Mouse (Mus musculus): ENCODE results near the gene Gm5901.
"Not testable (repeated sequence)": the region's sequence is repeated elsewhere in the genome, so short reads cannot be mapped to it uniquely, and the experiment has no call there.

Gene Gm5901

DNA sequence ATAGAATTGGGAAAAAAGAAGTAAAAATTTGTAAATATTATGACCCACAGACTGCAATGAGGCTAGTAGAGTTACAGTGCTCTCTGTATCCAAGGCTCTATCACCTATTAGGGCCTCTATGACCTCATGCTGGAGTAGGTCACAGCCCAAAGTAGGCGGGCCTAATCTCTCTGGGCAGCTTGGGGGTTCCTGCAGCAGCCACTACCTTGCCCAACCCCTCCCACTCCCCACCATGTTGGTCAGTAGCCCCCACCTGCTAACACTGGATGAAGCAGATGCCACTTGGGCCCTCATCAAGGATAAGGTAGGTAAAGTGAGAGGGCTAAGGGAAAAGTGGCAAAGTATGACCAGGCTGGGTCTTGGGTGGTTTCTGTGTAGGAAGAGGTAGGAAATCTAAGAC lies at the start of gene Gm5901:
Gene Gm5901, plus strand, starts transcription at position 173 of the 400 bp plus-strand sequence.
- DNase-seq (ENCODE audit: low read depth, low spot score), result no peak

- DNase-seq (ENCODE audit: low read depth, low spot score), result no peak
Observed at GRCm38 (mm10) chr7:105325302-105325701, 49.5 kb upstream of the Gm5901 start.

DNA sequence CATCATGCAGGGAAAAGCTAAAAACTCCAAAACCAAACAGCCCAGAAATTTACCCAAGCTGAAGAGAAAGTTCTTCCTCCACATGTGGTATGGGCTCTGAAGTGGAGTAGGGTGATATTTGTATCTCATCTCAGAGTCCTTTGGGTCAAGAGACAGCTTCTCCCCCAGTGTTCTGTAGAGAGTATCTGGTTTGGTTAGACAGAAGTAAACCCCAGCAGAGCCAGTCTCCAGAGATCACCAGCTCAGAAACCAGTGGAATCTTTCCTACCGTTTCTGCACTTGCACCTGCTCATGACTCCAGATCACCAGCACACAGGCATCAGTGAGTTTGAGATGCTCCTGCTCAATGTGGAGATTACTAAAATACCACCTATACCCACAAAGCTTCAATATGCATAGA lies 40.8 kb upstream of the Gm5901 start, which contains the start of gene Olfr690:
Gene Olfr690, minus strand, starts transcription at position 101 of the 400 bp plus-strand sequence.
- DNase-seq (ENCODE audit: low read depth, low spot score), result no peak

DNA sequence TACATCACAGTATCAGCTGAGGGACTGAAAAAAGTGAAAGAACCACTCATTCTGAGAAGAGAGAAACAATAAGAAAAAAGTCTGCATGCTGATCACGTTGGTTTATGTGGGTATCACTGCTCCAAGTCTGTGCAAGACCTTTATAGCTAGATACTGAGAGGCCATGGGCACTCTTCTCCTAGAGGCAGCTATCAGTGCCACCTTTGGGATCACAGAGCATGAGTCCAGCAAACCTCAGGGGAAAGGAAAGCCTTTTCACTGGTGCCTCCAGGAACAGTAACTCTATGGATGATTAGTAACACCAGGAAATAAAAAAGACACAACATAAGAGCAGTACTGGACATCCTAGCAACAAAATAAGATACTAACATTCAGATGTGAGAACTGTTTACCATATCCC lies 32.7 kb upstream of the Gm5901 start, which contains the start of gene Olfr691:
Gene Olfr691, minus strand, starts transcription at position 101 of the 400 bp plus-strand sequence.
- DNase-seq (ENCODE audit: low read depth, low spot score), result no peak

DNA sequence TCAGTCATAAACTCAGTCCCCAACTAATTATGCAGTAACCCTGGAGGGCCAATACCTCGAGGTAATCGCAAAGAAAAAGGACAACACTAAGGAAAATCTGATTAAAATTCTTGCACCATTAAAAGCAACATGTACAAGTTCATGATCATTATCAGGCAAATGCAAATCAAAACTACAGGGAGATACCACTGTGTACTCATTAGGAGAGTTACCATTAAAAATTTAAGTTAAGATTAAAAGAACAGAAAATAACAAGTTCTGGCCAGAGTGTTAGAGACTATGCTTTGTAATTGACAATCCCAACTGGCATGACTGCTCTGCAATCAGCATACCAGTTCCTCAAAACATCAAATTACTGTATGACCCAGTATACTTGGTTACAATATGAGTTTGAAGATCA lies 32.1 kb upstream of the Gm5901 start:
- no peak for DNase-seq (ENCODE audit: low read depth, low spot score)

GRCm38 (mm10) chr7:105356064-105356463 lies 18.8 kb upstream of the Gm5901 start:
- not testable (repeated sequence) for DNase-seq (ENCODE audit: low read depth, low spot score)

DNA sequence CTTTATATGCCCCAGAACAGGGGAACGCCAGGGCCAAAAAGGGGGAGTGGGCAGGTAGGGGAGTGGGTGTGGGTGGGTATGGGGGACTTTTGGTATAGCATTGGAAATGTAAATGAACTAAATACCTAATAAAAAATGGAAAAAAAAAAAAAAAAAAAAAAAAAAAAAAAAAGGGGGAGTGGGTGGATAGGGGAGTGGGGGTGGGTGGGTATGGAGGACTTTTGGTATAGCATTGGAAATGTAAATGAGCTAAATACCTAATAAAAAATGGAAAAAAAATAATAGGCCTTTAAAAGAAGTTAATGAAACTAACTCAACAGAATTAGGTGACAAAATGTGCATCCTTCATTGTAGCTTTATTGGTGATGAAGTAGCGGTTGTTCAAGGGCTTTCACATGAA lies 18.4 kb upstream of the Gm5901 start:
- DNase-seq (ENCODE audit: low read depth, low spot score), result not testable (repeated sequence)

DNA sequence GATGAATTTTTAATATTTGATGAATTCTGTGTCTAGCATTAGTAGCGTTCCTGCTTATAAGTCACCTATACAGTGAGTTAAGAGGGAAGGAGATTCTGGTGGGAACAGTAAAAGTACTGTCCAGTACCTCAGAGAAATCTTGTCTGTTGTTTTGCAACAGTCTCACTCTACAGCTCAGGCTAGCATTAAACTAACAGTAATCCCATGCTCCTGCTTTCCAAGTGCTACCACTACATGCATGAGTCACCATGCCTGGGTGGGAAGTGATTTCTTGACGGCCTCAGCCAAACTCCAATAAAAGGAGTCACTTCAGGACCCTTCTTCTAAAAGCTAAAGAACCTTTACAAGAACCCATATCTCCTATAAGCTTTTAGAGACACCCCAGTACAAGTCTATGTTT lies 13.1 kb upstream of the Gm5901 start:
- no peak for DNase-seq (ENCODE audit: low read depth, low spot score)

- DNase-seq (ENCODE audit: low read depth, low spot score), result no peak
Observed at GRCm38 (mm10) chr7:105367268-105367667, 7.6 kb upstream of the Gm5901 start.

DNA sequence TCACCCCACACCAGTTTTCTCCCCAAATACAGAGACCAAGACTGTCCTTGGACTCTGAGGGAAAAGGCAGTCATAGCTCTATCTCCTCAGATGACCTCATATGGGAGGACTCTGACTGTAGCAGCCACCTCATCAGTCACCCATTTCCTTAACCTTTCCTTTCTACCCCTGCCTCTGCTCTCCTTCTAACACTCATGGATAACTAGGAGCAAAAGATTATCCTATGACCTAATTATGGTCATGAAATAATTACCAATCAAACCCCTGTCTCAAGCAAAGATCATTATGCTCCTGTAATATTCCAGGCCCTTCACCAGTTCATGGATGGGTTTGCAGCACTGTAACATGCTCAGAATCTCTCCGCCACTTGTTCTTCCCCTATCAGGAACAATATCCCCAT lies 6.9 kb upstream of the Gm5901 start, which contains the start of gene Olfr692:
Gene Olfr692, plus strand, starts transcription at position 301 of the 400 bp plus-strand sequence.
- no peak for DNase-seq (ENCODE audit: low read depth, low spot score)

GRCm38 (mm10) chr7:105368521-105368920 lies 6.3 kb upstream of the Gm5901 start:
- no peak for DNase-seq (ENCODE audit: low read depth, low spot score)

GRCm38 (mm10) chr7:105372912-105373311 lies 1.9 kb upstream of the Gm5901 start:
- DNase-seq (ENCODE audit: low read depth, low spot score), result no peak

DNA sequence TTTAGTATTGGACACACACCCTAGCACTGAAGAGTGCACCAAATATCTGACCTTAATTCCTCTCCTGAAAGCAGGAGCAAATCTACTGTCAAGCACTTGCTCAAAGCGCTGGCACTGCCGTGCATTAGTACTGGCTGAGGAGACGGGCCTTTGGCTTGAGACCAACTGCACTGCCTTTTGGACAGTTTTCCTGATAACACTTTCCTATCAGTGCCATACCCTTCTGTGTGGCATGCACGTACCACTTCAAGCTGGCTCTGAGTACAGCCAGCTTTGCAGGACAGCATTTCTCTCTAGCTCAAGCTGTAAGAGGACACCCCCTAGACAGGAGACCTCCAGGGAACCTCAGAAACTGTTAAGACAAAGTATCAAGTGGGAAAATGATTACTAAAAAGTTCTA lies 1.3 kb upstream of the Gm5901 start:
- no peak for DNase-seq (ENCODE audit: low read depth, low spot score)

DNA sequence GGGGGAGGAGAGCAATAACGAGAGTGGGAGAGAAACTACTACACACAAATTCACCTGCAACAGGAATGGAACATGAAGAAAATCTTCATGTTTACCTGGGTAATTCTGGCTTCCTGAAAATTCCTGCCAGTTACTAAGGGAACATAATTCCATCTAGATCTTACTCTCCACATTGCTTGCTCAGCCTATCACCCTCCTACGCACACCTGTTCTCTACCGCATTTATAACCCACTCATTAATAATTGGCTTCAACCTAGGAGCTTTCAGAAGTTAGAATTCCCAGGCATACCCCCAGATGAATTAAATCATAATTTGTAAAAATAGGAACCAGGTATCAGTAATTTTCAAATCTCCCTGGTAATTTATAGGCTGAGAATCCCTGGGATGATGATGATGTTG lies 862 bp upstream of the Gm5901 start:
- peak; percentile 32 for DNase-seq (ENCODE audit: low read depth, low spot score)

- DNase-seq (ENCODE audit: low read depth, low spot score), result no peak
Observed at GRCm38 (mm10) chr7:105380329-105380728, 5.5 kb downstream of the Gm5901 start.

GRCm38 (mm10) chr7:105387696-105388095 lies 12.9 kb downstream of the Gm5901 start:
- no peak for DNase-seq (ENCODE audit: low read depth, low spot score)

DNA sequence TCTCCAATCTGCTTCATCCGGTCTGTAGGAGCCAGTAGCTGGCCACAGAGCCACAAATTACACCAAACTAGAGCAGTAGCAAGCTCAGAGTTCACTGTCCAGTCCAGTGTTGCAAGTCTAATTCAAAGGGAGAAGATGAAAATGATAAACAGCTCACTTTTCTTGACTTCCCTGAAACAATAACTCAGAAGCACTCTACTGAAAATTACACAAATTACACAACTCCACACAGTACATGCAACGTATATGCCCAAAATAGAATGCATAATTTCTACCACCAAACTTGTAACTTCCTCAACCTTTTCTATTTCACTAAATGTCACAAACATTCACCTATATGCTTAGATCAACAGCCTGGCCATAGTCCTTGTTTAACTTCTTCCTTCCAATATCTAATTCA lies 15.4 kb downstream of the Gm5901 start:
- DNase-seq (ENCODE audit: low read depth, low spot score), result no peak

DNA sequence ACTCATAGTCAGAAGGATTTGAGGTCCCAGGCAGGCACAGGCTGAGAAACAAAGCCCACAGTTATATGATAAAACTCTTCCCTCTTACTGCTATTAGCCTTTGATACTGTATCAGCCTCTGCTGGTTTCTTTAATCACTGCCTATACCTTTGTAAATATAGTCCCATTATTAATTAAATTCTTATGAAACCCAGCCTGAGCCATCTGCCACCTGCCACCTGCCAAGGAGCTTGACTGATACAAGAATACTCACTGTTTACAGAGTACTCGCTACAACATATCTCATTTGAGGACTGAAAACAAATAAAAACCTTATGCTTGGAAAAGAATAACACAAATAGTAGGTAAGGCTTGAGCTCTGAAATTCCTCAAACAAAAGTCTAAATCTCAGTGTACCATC lies 19.8 kb downstream of the Gm5901 start:
- DNase-seq (ENCODE audit: low read depth, low spot score), result no peak

GRCm38 (mm10) chr7:105395131-105395820 lies 20.4 kb downstream of the Gm5901 start:
- no peak for DNase-seq (ENCODE audit: low read depth, low spot score)

- DNase-seq (ENCODE audit: low read depth, low spot score), result no peak
Observed at GRCm38 (mm10) chr7:105396126-105396525, 21.3 kb downstream of the Gm5901 start.

DNA sequence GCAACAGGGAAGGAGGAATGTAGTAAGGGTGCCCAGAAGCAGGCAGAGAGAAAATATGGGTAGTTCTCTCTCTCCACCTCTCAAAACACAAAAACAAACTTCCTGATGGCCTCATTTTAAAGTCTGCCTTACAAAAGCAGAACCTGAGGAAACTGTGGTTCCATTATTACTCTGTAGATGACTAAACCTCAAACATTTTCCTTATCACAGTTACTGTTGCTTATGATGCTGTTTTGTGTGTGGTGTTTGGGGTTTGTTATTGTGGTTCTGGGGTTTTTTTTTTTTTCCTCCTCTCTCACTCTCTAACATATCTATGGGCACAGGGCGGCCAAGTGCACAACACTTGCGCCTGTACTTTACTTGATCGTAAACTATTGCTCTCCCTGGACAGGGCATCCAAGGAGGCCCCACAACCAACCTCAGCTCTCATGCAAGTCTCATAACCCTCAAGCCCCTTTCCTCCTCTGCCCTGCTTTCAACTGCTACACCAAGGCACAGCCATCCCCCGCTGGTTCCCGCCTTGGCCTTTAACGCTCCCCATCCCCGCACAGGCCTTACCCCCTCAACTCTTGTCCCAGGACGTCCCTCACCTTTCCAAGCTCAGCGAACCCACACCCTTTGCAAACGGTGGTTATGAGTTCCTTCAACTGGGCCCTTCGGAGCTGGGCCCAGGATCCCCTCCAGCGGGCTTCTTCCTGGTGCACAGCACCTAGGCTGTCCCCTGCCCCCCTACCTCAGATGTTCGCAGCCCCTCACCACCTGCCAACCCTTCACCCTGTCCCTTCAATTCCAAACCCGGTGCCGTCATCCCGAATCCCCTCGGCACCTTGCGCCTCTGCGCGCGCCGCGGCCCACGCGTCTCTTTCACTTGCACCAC lies 24.5 kb downstream of the Gm5901 start:
- DNase-seq (ENCODE audit: low read depth, low spot score), result no peak

DNA sequence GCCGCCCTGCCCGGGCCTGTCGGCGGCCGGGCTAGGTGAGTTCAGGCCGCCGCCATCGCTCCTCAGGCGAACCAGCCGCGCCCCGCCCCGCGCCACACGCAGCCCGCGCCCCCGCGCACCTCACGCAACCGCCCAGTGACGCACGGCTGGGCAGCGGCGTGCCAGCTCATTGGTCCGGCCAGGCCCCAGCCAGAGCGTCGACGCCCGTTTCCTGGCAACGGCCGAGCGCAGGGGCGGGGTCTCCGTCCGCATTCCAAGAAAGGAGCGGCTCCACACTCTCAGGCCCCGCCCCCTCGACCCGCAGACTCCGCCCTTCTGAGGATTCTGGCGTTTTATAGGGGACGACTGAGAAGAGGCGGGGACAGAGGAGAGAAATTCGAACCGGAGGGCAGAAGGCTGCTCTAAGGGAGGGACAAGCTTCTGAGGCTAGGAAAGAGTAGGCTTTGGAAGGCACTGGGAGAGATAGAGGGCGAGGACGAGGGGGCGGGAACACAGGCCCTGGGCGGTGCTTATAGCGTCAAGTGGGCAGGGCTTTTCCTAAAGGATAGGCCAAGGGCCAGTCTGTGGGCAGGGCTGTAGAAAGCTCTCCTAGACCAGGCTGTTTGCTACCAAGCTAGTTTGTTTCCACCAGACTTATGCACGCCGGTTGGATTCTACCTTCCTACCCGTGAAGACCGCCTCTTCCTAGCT lies 25.2 kb downstream of the Gm5901 start, which contains the start of gene Fam160a2:
Gene Fam160a2, minus strand, starts transcription at position 120 of the 690 bp plus-strand sequence.
- DNase-seq (ENCODE audit: low read depth, low spot score), result peak; percentile 99
